Mouse (Mus musculus): ENCODE results near the gene Fam155a. TPM values are rescaled to one million over a fixed set of nuclear protein-coding genes. Genes with fewer than 3 reads are reported as not detected.
A peak's percentile ranks its signal among the peaks of the same experiment; 100 is the strongest.

Gene Fam155a
- total RNA-seq, 2 experiments from 2014 or later: 6.5 to 6.9 TPM

- no peak for DNase-seq (ENCODE audit: low spot score in 2 of 2)
Observed at GRCm38 (mm10) chr8:9295046-9295445, 475.9 kb downstream of the Fam155a start.

GRCm38 (mm10) chr8:9292532-9292931, 478.4 kb downstream of the Fam155a start:
- DNase-seq (ENCODE audit: low spot score in 2 of 2): no peak

GRCm38 (mm10) chr8:9288015-9288729, 482.8 kb downstream of the Fam155a start:
- no peak for DNase-seq (ENCODE audit: low spot score in 2 of 2)

- DNase-seq (ENCODE audit: low spot score in 2 of 2): no peak
Observed at GRCm38 (mm10) chr8:9274117-9274516, 496.8 kb downstream of the Fam155a start.

GRCm38 (mm10) chr8:9264378-9264777, 506.6 kb downstream of the Fam155a start:
- DNase-seq (ENCODE audit: low spot score in 2 of 2): no peak

- no peak for DNase-seq (ENCODE audit: low spot score in 2 of 2)
Observed at GRCm38 (mm10) chr8:9261527-9261926, 509.4 kb downstream of the Fam155a start.

GRCm38 (mm10) chr8:9255316-9255715, 515.6 kb downstream of the Fam155a start:
- DNase-seq (ENCODE audit: low spot score in 2 of 2): no peak

GRCm38 (mm10) chr8:9252991-9253390, 518.0 kb downstream of the Fam155a start:
- DNase-seq (ENCODE audit: low spot score in 2 of 2): no peak

- no peak for DNase-seq (ENCODE audit: low spot score in 2 of 2)
Observed at GRCm38 (mm10) chr8:9248109-9248821, 522.7 kb downstream of the Fam155a start.

- DNase-seq (ENCODE audit: low spot score in 2 of 2): no peak
Observed at GRCm38 (mm10) chr8:9245994-9246393, 525.0 kb downstream of the Fam155a start.

GRCm38 (mm10) chr8:9240996-9241395, 530.0 kb downstream of the Fam155a start:
- no peak for DNase-seq (ENCODE audit: low spot score in 2 of 2)

GRCm38 (mm10) chr8:9239741-9240140, 531.2 kb downstream of the Fam155a start:
- no peak for DNase-seq (ENCODE audit: low spot score in 2 of 2)

- no peak for DNase-seq (ENCODE audit: low spot score in 2 of 2)
Observed at GRCm38 (mm10) chr8:9238974-9239373, 532.0 kb downstream of the Fam155a start.

GRCm38 (mm10) chr8:9233326-9233919, 537.5 kb downstream of the Fam155a start:
- peak; percentile 84 for DNase-seq (ENCODE audit: low spot score in 2 of 2)

- peak; percentile 33 to 47 for DNase-seq (ENCODE audit: low spot score in 2 of 2)
Observed at GRCm38 (mm10) chr8:9227779-9228464, 543.0 kb downstream of the Fam155a start.

- no peak for DNase-seq (ENCODE audit: low spot score in 2 of 2)
Observed at GRCm38 (mm10) chr8:9226767-9227166, 544.2 kb downstream of the Fam155a start.

- no peak for DNase-seq (ENCODE audit: low spot score in 2 of 2)
Observed at GRCm38 (mm10) chr8:9211751-9212150, 559.2 kb downstream of the Fam155a start.

GRCm38 (mm10) chr8:9207505-9208051, 563.4 kb downstream of the Fam155a start:
- no peak for DNase-seq (ENCODE audit: low spot score in 2 of 2)

GRCm38 (mm10) chr8:9204345-9205067, 566.5 kb downstream of the Fam155a start:
- no peak for DNase-seq (ENCODE audit: low spot score in 2 of 2)

GRCm38 (mm10) chr8:9200099-9200498, 570.9 kb downstream of the Fam155a start:
- DNase-seq (ENCODE audit: low spot score in 2 of 2): no peak

GRCm38 (mm10) chr8:9191682-9192081, 579.3 kb downstream of the Fam155a start:
- DNase-seq (ENCODE audit: low spot score in 2 of 2): no peak
